Mouse (Mus musculus) C2C12 (cell line): Measurements from ENCODE around the gene Tmem232. TPM values are rescaled to one million over a fixed set of nuclear protein-coding genes. Genes with fewer than 3 reads are reported as not detected.

Experiments used
- H3K27me3 ChIP-seq: one replicate; pipeline ENCODE4 v1.6.1; 2011; ENCODE audit not compliant: control insufficient read depth, insufficient read depth, insufficient read length
- H3K36me3 ChIP-seq: one replicate; pipeline ENCODE4 v1.6.1; 2011; ENCODE audit not compliant: control insufficient read depth, insufficient read depth
- H3K4me3 ChIP-seq: one replicate; pipeline ENCODE4 v1.5.1; 2011; ENCODE audit warnings: mild to moderate bottlenecking, control low read depth; ENCODE audit not compliant: poor library complexity, insufficient read depth, severe bottlenecking
- H3K79me2 ChIP-seq: one replicate; pipeline ENCODE4 v1.6.1; 2011; ENCODE audit not compliant: control insufficient read depth, insufficient read depth
- H3K79me3 ChIP-seq: one replicate; pipeline ENCODE4 v1.6.1; 2011; ENCODE audit warnings: low read depth, control low read depth
- H3ac ChIP-seq: one replicate; pipeline ENCODE3; 2011; ENCODE audit warnings: low read depth; ENCODE audit not compliant: control insufficient read depth, insufficient read length
- CEBPB ChIP-seq: IDR thresholded peaks from one replicate; pipeline ENCODE4 v1.6.1; 2011; ENCODE audit warnings: low read depth, mild to moderate bottlenecking, control low read depth, moderate library complexity
- CTCF ChIP-seq: IDR thresholded peaks from one replicate; pipeline ENCODE4 v1.5.1; 2011; ENCODE audit not compliant: control insufficient read depth, insufficient read depth, insufficient read length
- FOSL1 ChIP-seq: IDR thresholded peaks from one replicate; pipeline ENCODE4 v1.8.0; 2011; ENCODE audit warnings: mild to moderate bottlenecking, low read length; ENCODE audit not compliant: poor library complexity, insufficient read depth, severe bottlenecking
- MAX ChIP-seq: IDR thresholded peaks from one replicate; pipeline ENCODE4 v1.6.1; 2011; ENCODE audit warnings: mild to moderate bottlenecking, control low read depth
- MYOD1 ChIP-seq: IDR thresholded peaks from one replicate; pipeline ENCODE4 v1.6.1; 2011; ENCODE audit warnings: low read depth; ENCODE audit not compliant: control insufficient read depth, insufficient read length
- MYOG ChIP-seq: IDR thresholded peaks from one replicate; pipeline ENCODE4 v1.6.1; 2011; ENCODE audit not compliant: control insufficient read depth, insufficient read length; ENCODE audit errors: extremely low read depth
- USF1 ChIP-seq: IDR thresholded peaks from one replicate; pipeline ENCODE4 v1.6.1; 2011; ENCODE audit warnings: low read depth, mild to moderate bottlenecking, control low read depth, moderate library complexity
- long read RNA-seq, 2 experiments: library from polyadenylated mRNA; unstranded; transcript quantifications; one replicate each; pipeline ENCODE4 v2.0.0; 2019 to 2020
- polyA plus RNA-seq: library from polyadenylated mRNA; unstranded; fragments of >200 nt; fragmentation: generic; extraction: Trizol; gene quantifications from one replicate; pipeline ENCODE4 v1.2.1, GENCODE M21; 2012; ENCODE audit warnings: missing spikeins

Gene Tmem232
- not detected for polyA plus RNA-seq
- long read RNA-seq, experiment 1: 0 reads
- long read RNA-seq, experiment 2: 0 reads

GRCm38 (mm10) chr17:65540441-65541272, at the start of gene Tmem232:
Gene Tmem232, minus strand, starts transcription at chr17:65540782.
- no peaks in the 10 kb centered on the region for H3K79me2 ChIP-seq
- no peaks in the 10 kb centered on the region for H3K36me3 ChIP-seq
- TF ChIP-seq MYOD1 (no peak), CEBPB (no peak), USF1 (no peak), FOSL1 (no peak), MAX (no peak), CTCF (no peak), MYOG (no peak)
- no peak within 1 kb of the TSS for H3K4me3 ChIP-seq
- H3K79me3 ChIP-seq: no peaks in the 10 kb centered on the region
- peaks cover 6% of the 10 kb centered on the region for H3K27me3 ChIP-seq
- no peak within 1 kb of the TSS for H3ac ChIP-seq

- Histone ChIP-seq H3K4me3 (no peak overlapping the region), H3K36me3 (peaks cover 68% of the 10 kb centered on the region), H3K79me2 (peaks cover 100% of the 10 kb centered on the region), H3ac (no peak overlapping the region), H3K79me3 (peaks cover 82% of the 10 kb centered on the region), H3K27me3 (no peaks in the 10 kb centered on the region)
- no peak for TF ChIP-seq MAX
- TF ChIP-seq MYOG: no peak
- TF ChIP-seq CEBPB: no peak
- no peak for TF ChIP-seq CTCF
- TF ChIP-seq FOSL1: no peak
- no peak for TF ChIP-seq MYOD1
- TF ChIP-seq USF1: no peak
Observed at GRCm38 (mm10) chr17:65586892-65587291, 46.3 kb upstream of the Tmem232 start.

GRCm38 (mm10) chr17:65581440-65581839, 40.9 kb upstream of the Tmem232 start:
- H3K79me2 ChIP-seq: peaks cover 77% of the 10 kb centered on the region
- no peak overlapping the region for H3K4me3 ChIP-seq
- no peaks in the 10 kb centered on the region for H3K27me3 ChIP-seq
- TF ChIP-seq CEBPB: no peak
- no peak for TF ChIP-seq MYOD1
- TF ChIP-seq MYOG: no peak
- no peak for TF ChIP-seq FOSL1
- no peak for TF ChIP-seq MAX
- TF ChIP-seq USF1: no peak
- no peak for TF ChIP-seq CTCF
- no peak overlapping the region for H3ac ChIP-seq
- peaks cover 75% of the 10 kb centered on the region for H3K36me3 ChIP-seq
- H3K79me3 ChIP-seq: peaks cover 36% of the 10 kb centered on the region

- no peak overlapping the region for H3ac ChIP-seq
- TF ChIP-seq MAX (no peak), CEBPB (no peak), MYOG (no peak), FOSL1 (no peak), USF1 (no peak), CTCF (no peak), MYOD1 (no peak)
- peaks cover 61% of the 10 kb centered on the region for H3K79me2 ChIP-seq
- H3K79me3 ChIP-seq: peaks cover 20% of the 10 kb centered on the region
- H3K36me3 ChIP-seq: peaks cover 74% of the 10 kb centered on the region
- H3K4me3 ChIP-seq: no peak overlapping the region
- H3K27me3 ChIP-seq: no peaks in the 10 kb centered on the region
Observed at GRCm38 (mm10) chr17:65579766-65580165, 39.2 kb upstream of the Tmem232 start.

GRCm38 (mm10) chr17:65575339-65575738, 34.8 kb upstream of the Tmem232 start:
- Histone ChIP-seq H3K36me3 (peaks cover 34% of the 10 kb centered on the region), H3K27me3 (no peaks in the 10 kb centered on the region), H3K4me3 (no peak overlapping the region), H3K79me2 (peaks cover 18% of the 10 kb centered on the region), H3K79me3 (no peaks in the 10 kb centered on the region), H3ac (no peak overlapping the region)
- TF ChIP-seq MAX (no peak), CEBPB (no peak)
